Mouse (Mus musculus): ENCODE measurements around the gene Srsf2. TPM values are rescaled to one million over a fixed set of nuclear protein-coding genes. Genes with fewer than 3 reads are reported as not detected.

The Srsf2 gene
- polyA plus RNA-seq, 1 experiment from 2014 or later: 902 TPM

GRCm38 (mm10) chr11:116810983-116811901, 41.7 kb downstream of the Srsf2 start:
- peaks cover 6% of the 10 kb centered on the region; the same call in 1 of the 2 replicates for H3K27me3 ChIP-seq
- peak overlapping the region; percentile 55 for H3K9ac ChIP-seq
- 4% methylated on average over 29 of the region's 32 CpGs for WGBS
- peak overlapping the region; percentile 64 for H3K4me2 ChIP-seq
- no peaks in the 10 kb centered on the region for H3K36me3 ChIP-seq (replicated peaks)
- H3K27ac ChIP-seq: peak overlapping the region; percentile 95
- peaks cover 74% of the 10 kb centered on the region for H3K4me1 ChIP-seq
- ATAC-seq (ENCODE audit: low FRiP score): peak; percentile 89
- no peaks in the 10 kb centered on the region for H3K9me3 ChIP-seq
- H3K4me3 ChIP-seq (replicated peaks): peak overlapping the region; percentile 33

GRCm38 (mm10) chr11:116810528-116810927, 42.4 kb downstream of the Srsf2 start:
- Histone ChIP-seq H3K4me2 (peak overlapping the region; percentile 64), H3K27ac (peak overlapping the region; percentile 95), H3K4me1 (peaks cover 67% of the 10 kb centered on the region), H3K9me3 (no peaks in the 10 kb centered on the region), H3K9ac (peak overlapping the region; percentile 55), H3K36me3 (replicated peaks) (no peaks in the 10 kb centered on the region), H3K4me3 (replicated peaks) (no peak overlapping the region), H3K27me3 (peaks cover 6% of the 10 kb centered on the region; the same call in 1 of the 2 replicates)
- no peak for ATAC-seq (ENCODE audit: low FRiP score)
- 46% methylated on average over 11 of the region's 11 CpGs for WGBS

DNA sequence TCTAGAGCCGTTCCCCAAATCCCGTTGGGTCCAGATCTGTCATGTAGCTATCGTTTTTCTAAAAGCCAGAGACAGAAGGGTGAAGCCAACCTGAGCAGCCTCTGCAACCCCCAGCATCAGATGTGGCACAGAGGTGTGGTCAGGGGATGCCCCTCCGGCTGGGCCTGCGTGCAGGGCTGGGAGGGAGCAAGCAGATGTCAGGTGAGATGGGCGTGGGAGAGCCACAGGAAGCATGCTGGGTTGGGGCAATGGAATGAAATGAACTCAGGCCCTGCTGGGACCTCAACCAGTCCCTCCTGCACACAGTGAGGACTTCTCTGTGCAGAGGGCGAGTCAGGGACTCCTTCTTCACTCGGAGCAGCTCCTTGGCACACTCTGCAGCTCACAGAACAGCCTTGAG, 43.4 kb downstream of the Srsf2 start:
- no peaks in the 10 kb centered on the region for H3K36me3 ChIP-seq (replicated peaks)
- 86% methylated on average over 8 of the region's 8 CpGs for WGBS
- no peak overlapping the region for H3K9ac ChIP-seq
- no peak overlapping the region for H3K4me3 ChIP-seq (replicated peaks)
- peaks cover 58% of the 10 kb centered on the region for H3K4me1 ChIP-seq
- peak overlapping the region; percentile 21; the same call in 1 of the 2 replicates for H3K27ac ChIP-seq
- no peak for ATAC-seq (ENCODE audit: low FRiP score)
- no peaks in the 10 kb centered on the region for H3K9me3 ChIP-seq
- peaks cover 6% of the 10 kb centered on the region; the same call in 1 of the 2 replicates for H3K27me3 ChIP-seq
- H3K4me2 ChIP-seq: no peak overlapping the region

DNA sequence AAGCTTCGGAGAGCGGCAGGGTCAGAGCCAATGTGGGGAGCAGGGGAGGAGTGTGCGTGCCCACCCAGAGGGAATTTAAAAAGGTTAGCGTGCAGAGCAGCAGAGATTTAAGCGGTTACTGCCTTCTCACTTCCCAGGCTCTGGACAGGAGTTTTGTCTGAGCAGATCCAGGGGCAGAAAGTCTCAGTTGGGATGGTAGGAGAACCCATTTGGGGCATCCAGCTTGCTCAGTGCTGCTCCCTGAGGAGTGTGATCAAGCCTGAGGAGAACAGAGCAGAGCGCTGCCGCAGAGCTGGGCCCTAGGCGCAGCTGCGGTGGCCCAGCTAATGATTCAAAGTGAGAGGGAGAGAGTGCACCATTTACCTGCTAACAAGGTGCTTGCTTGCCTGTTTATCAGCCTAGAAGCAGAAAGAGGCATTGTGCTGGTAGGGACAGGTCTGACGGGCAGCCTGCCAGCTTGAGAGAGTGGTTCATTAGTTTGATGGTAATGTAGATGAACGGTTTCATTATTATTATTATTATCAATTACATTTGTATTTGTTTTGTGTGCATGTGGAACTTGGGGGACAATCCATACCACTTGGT, 44.0 kb downstream of the Srsf2 start:
- Histone ChIP-seq H3K27me3 (peaks cover 6% of the 10 kb centered on the region; the same call in 1 of the 2 replicates), H3K4me3 (replicated peaks) (no peak overlapping the region), H3K4me2 (no peak overlapping the region), H3K27ac (0 out of 2 replicates have a peak overlapping the region, but pooled peaks have one; percentile 53), H3K9me3 (no peaks in the 10 kb centered on the region), H3K4me1 (peaks cover 52% of the 10 kb centered on the region), H3K36me3 (replicated peaks) (no peaks in the 10 kb centered on the region), H3K9ac (no peak overlapping the region)
- WGBS: 74% methylated on average over 11 of the region's 11 CpGs
- no peak for ATAC-seq (ENCODE audit: low FRiP score)

DNA sequence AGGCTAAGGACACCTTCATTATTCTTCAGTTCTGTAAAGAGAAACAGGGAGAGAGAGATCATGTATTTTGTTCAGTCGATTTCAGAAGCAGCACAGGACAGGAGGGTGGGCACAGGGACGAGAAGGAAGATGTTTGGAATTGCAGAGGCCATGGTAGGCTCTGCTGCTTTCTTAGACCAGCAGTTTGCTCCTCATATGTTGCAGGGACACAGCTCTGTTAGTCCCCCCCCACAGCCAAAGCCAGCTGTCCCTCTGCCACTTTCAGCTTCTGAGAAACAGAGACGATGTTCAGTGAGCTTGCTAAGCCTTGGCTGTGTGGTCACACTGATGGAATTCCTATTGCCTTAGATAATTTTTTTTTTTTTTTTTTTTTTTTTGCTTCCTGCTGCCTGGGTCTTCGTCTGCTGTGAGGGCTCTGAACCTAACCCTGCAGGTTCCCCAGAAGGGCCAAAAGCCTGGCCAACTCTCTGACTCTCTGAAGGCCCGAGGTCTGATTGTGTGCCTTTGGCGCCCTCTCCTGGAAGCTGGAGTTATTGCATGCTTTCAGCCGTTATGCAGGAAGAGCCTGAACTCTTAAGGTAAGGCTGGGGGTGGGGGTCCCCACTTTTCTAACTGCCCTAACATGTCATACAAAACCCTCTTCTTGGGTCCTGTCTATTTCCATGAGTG, 44.8 kb downstream of the Srsf2 start:
- Histone ChIP-seq H3K4me3 (replicated peaks) (no peak overlapping the region), H3K9ac (no peak overlapping the region), H3K36me3 (replicated peaks) (no peaks in the 10 kb centered on the region), H3K4me1 (peaks cover 44% of the 10 kb centered on the region), H3K4me2 (no peak overlapping the region), H3K27ac (0 out of 2 replicates have a peak overlapping the region, but pooled peaks have one; percentile 53), H3K27me3 (peaks cover 6% of the 10 kb centered on the region; the same call in 1 of the 2 replicates), H3K9me3 (no peaks in the 10 kb centered on the region)
- no peak for ATAC-seq (ENCODE audit: low FRiP score)
- 29% methylated on average over 7 of the region's 7 CpGs for WGBS

DNA sequence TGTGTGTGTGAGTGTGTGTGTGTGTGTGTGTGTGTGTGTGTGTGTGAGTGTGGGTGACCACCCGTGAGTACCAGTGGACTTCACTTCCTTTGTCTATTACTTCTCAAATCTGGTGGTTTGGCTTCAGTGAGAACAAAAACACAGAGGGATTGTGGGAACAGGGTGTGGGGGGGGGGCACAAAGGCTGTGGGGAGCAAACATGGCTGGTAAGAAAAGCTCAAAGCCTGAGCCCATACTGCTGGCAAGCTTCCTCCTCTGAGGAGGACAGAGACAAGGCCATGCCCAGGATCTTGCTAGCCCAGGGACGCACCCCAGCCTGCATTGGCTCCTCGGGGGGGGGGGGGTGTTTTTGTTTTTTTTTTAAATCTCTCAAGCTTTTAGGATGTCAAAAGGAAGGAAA, 45.4 kb downstream of the Srsf2 start:
- H3K4me2 ChIP-seq: no peak overlapping the region
- peaks cover 38% of the 10 kb centered on the region for H3K4me1 ChIP-seq
- no peak overlapping the region for H3K27ac ChIP-seq
- H3K36me3 ChIP-seq (replicated peaks): no peaks in the 10 kb centered on the region
- no peak for ATAC-seq (ENCODE audit: low FRiP score)
- H3K9ac ChIP-seq: no peak overlapping the region
- H3K9me3 ChIP-seq: no peaks in the 10 kb centered on the region
- H3K27me3 ChIP-seq: peaks cover 6% of the 10 kb centered on the region; the same call in 1 of the 2 replicates
- WGBS: 72% methylated on average over 3 of the region's 3 CpGs
- H3K4me3 ChIP-seq (replicated peaks): no peak overlapping the region

GRCm38 (mm10) chr11:116807116-116807515, 45.8 kb downstream of the Srsf2 start:
- Histone ChIP-seq H3K9ac (no peak overlapping the region), H3K27ac (no peak overlapping the region)
- WGBS: 62% methylated on average over 7 of the region's 7 CpGs

DNA sequence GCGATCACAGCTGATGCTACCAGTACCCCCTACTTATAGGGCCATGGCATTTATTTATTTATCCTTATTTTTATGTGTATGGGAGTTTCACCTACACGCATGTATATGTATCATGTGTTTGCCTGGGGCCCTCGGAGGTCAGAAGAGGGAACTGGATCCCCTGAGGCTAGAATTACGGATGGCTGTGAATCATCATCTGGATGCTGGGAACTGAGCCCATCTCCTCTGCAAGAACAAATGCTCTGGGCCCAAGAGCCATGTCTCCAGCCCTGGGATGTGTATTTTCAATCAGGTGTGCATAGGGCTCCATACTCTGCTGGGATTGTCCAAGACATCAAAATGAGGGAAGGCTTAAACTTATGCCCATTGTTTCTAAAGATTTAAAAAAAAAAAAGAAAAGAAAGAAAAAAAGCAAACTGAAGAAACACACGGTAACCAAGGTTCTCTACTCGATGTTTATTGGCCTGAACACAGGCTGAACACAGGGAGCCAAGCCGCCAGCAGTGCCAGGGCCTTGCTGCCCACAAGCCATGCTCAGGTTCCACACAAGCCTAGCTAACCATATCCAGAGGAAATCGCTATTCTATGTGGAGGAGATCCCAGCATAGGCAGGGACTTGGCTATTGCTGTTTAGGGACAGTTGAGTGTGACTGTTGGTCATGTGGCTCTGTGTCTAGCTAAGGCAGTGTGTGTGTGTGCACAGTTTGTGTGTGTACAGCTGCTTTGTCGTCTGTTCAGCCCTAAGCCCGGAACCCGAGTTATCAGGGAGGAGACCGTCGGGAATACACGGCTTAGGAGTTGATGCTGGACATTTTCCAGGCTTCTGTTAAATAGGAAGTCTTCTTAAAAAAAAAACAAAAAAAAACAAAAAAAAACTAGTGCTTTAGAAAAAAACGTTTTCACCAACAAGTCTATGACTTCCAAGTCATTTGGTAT, 46.5 kb downstream of the Srsf2 start:
- Histone ChIP-seq H3K4me2 (no peak overlapping the region), H3K9me3 (no peaks in the 10 kb centered on the region), H3K36me3 (replicated peaks) (no peaks in the 10 kb centered on the region), H3K27me3 (peaks cover 6% of the 10 kb centered on the region; the same call in 1 of the 2 replicates), H3K27ac (no peak overlapping the region), H3K9ac (no peak overlapping the region), H3K4me3 (replicated peaks) (no peak overlapping the region), H3K4me1 (peaks cover 28% of the 10 kb centered on the region)
- WGBS: 83% methylated on average over 15 of the region's 15 CpGs
- no peak for ATAC-seq (ENCODE audit: low FRiP score)

More at GRCm38 (mm10) chr11:116807116-116807515, 45.8 kb downstream of the Srsf2 start:
- Histone ChIP-seq H3K4me1 (peaks cover 34% of the 10 kb centered on the region), H3K27me3 (peaks cover 6% of the 10 kb centered on the region; the same call in 1 of the 2 replicates), H3K4me2 (no peak overlapping the region), H3K9me3 (no peaks in the 10 kb centered on the region), H3K36me3 (replicated peaks) (no peaks in the 10 kb centered on the region), H3K4me3 (replicated peaks) (no peak overlapping the region)
- no peak for ATAC-seq (ENCODE audit: low FRiP score)

DNA sequence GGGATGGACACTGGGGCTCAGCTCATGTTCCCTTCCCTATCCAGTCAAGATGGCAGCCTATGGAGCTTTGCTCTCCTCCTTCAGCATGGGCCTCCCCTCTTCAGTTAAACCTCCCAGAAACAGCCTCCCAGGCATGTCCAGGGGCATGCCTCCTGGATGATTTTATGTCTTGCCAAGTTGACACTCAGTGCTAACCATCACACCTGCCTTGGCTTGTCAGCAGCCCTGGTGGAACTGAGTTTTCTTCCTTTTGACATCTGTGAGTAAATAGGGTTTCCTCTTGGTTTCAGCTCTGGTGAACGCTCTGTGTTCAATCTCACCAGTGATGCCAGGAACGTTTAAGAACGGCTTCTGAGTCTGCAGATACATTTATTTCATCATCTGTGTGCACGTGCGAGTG, 50.2 kb downstream of the Srsf2 start:
- H3K9me3 ChIP-seq: no peaks in the 10 kb centered on the region
- WGBS: 94% methylated on average over 5 of the region's 5 CpGs
- no peak overlapping the region for H3K4me3 ChIP-seq (replicated peaks)
- no peak overlapping the region for H3K9ac ChIP-seq
- H3K27me3 ChIP-seq: no peaks in the 10 kb centered on the region
- no peak overlapping the region for H3K4me2 ChIP-seq
- no peak overlapping the region for H3K27ac ChIP-seq
- no peaks in the 10 kb centered on the region for H3K36me3 ChIP-seq (replicated peaks)
- no peaks in the 10 kb centered on the region for H3K4me1 ChIP-seq
- ATAC-seq (ENCODE audit: low FRiP score): no peak

GRCm38 (mm10) chr11:116801106-116801505, 51.8 kb downstream of the Srsf2 start:
- 75% methylated on average over 5 of the region's 5 CpGs for WGBS
- Histone ChIP-seq H3K9me3 (no peaks in the 10 kb centered on the region), H3K4me3 (replicated peaks) (no peak overlapping the region), H3K4me1 (no peaks in the 10 kb centered on the region), H3K36me3 (replicated peaks) (no peaks in the 10 kb centered on the region), H3K27ac (no peak overlapping the region), H3K4me2 (no peak overlapping the region), H3K9ac (no peak overlapping the region), H3K27me3 (no peaks in the 10 kb centered on the region)
- no peak for ATAC-seq (ENCODE audit: low FRiP score)

Measured in forebrain, embryonic 12.5 days (tissue).